Mouse (Mus musculus) layer of hippocampus, adult 18-20 months (tissue): ENCODE measurements at regions not wholly inside any gene's neighbourhood (a gene's known extent, or its start where the extent isn't known, plus 50 kb on each side); places are given as distances from the start of the nearest gene placed in this dataset.
A peak's percentile ranks its signal among the peaks of the same experiment; 100 is the strongest.
"Not testable (repeated sequence)": the region's sequence is repeated elsewhere in the genome, so short reads cannot be mapped to it uniquely, and the experiment has no call there.

Experiments
- DNase-seq, 2 experiments: peaks; one replicate each; pipeline ENCODE4 v3.0.0; 2022; ENCODE audit warnings: low spot score in 2 of 2

DNA sequence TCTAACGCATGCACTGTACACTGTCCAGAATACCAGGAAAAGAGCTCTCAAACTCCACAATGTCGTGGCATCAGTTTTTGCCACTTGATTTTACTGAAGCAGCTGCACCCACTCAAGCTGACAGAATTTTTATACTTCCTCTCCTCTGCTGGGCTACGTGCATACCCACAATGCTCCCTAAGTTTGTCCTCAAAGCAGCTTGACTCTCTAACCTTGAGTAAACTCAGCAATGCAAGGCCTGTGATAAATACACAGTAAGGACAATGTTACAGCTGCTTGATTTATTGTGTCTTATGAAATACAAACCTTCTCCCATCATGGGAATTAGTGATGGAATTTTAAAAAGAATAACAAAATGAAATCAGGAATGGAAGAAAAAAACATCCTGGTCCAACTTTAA lies 129.7 kb downstream of the Trmt11 start:
- no peak for DNase-seq

DNA sequence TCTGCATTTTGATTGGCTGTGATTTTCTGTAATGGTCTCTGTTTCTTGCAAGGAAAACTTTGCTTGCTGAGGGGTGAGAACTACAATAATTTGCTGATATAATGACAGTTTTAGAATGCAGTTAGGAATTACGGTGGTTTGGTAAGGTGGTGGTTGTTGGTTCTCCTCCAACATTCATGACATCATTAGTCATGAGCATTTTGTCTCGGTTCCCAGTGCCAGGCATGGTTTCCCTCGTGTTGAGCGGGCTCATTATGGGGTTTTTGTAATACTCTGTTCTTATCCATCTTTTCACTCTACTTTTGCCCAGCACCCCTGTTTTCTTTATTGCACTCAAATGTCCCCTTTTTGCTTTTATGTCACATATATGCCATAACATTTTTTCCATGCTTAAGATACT lies 149.9 kb downstream of the Trmt11 start:
- no peak for DNase-seq

- no peak for DNase-seq
Observed at GRCm38 (mm10) chr10:30447057-30447456, 153.5 kb downstream of the Trmt11 start.

- peak in 1 of 2 experiments; percentile 30 for DNase-seq
Observed at GRCm38 (mm10) chr10:30446572-30446971, 154.0 kb downstream of the Trmt11 start.

GRCm38 (mm10) chr10:30439802-30440201 lies 160.7 kb downstream of the Trmt11 start:
- DNase-seq: no peak

- DNase-seq: peak in 1 of 2 experiments; percentile 13
Observed at GRCm38 (mm10) chr10:30426420-30426923, 174.1 kb downstream of the Trmt11 start.

DNA sequence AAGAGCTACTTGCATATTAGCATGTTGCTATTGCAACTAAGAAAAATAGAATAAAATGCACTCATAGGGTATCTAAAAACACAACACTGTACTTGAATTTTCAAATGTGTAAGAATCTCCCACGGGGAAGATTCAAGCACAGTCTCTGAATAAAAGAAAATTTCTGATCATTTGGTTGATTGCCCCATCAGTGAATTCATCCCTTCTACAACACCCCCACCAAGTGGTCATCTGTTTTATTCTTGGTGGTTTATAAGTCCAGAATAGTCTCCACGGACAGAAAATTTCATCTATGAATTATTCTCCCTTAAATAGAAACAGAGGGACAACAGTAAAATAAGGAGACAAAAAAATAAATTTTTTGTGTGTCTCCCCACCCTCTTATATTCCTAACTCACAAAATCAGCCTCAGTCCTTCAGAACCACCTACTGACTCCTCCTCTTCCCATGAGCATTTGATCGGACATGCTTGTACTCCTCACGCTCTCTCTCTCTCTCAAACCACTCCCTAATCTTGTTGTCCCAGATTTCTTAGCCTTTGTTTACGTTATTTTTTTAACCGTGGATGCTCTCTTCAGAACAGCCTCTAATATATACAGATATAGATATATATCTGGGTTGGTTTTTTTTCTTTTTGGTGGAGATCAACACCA lies 181.0 kb downstream of the Trmt11 start:
- peak in 1 of 2 experiments; percentile 51 for DNase-seq

DNA sequence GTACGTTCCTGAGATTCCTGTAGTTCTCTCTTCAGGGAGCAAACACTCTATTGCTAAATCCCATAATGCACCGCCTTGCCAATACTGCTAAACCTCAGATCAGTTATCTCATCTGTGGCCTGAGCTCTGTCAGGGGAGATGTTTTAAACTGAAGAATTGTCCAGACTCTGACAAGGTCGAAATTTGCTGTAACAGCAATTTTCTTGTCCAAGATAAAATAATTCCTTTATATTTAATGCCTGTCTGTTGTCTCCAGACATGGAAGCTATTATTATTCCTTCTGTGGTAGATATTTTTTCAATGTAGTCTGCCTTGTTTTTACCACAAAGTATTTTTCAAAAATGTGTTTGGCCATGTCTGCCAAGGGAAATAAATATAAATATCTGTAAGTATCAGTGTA lies 184.2 kb downstream of the Trmt11 start:
- no peak for DNase-seq

GRCm38 (mm10) chr10:30411736-30412135 lies 188.8 kb downstream of the Trmt11 start:
- no peak for DNase-seq

DNA sequence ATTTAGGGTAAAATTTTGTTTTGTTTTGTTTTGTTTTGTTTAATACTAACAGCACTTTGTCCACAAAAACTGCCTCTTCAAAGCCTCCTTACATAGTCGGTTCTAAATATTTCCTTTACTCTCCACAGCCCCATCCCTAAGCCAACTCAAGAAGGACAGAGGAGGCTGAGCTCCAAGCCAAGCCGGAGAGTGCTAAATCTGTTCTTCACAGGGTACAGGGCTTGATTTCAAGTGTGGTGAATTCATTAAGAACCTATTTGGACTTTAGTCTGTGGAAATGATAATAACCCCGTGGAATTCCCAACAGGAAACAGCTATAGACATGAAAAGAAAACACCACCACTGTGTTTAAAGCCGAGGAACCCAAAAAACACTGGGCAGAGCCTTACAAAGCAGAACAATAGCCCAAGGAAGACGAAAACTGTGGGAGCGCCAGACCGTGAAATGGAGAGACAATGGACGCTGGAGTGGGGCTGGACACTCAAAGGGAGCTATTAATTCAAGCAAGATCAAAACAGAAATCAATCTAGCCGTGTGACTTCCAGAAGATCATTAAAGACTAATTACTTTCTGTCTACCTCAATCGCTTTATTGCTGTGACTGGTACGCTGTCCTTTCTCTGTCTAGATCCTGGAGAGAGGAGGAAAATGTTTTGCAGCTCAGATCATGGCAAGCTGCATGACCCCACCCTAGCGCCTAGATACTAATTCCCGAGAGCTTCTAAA lies 194.7 kb downstream of the Trmt11 start:
- peak in 1 of 2 experiments; percentile 6 for DNase-seq

DNA sequence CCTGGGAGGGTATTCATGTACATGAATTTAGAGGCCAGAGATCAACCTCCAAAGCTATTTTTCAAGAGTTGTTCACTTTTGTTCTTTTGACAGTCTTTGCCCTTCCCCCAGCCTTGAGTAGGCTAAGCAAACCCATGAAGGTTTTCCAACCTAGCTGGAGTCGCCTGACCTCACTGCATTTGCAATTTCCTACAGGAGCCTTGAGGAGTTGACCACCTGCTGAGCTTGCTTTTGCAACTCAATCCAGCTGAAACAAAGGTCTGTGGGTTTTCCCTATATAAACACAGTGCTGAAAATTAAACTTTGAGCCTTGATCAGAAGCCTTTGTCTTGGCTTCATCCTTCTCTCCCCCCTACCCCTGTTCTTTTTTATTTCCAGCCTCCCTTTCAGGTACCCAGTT lies 170.2 kb upstream of the Cenpw start:
- DNase-seq: no peak

DNA sequence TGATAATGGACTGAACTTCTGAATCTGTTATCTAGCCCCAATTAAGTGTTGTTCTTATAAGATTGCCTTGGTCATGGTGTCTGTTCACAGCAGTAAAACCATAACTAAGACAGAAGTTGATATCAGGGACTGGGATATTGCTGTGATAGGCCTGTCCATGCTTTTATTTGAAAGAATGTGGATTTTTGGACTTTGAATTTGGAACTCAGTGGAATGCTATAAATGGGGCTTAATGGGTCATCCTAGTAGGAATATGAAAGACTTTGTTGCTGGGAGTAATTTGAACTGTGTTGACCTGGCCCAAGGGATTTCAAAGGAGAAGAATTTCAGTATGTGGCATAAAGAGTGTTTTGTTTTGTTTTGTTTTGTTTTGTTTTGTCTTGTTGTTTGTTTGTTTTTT lies 160.5 kb upstream of the Cenpw start:
- DNase-seq: not testable (repeated sequence)

DNA sequence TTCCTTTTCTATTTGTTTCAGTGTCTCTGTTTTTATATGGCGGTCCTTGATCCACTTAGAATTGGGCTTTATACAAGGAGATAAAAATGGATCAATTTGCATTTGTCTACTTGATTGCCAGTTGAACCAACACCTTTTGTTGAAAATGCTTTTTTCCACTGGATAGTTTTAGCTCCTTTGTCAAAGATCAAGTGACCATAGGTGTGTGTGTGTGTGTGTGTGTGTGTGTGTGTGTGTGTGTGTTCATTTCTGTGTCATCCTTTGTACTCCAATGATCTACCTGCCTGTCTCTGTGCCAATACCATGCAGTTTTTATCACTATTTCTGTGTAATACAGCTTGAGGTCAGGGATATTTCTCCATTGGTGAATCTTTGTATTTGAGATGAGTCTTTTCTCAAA lies 158.7 kb upstream of the Cenpw start:
- DNase-seq: no peak

DNA sequence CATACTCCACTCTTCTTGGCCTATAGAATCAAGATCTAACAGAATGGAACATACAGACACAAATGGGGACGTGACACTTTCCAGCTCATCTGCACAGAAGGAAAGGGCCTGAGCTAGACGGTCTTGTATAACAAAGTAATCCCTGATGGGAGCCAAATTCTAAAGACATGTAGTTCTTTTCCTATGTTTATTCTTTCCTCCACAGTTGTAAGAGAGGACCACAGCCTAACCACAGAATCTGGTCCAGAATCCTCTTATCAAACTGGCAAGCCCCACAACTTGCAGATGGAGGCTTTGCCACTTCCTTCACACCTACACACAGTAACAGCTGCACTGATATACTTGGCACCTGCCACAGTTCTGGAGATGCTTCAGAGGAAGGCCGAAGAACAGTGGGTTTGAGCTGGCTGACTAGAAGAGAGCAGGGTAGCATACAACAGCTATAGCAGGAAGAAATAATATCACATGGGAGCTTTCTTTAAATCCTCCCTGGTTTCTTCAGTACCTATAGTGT lies 142.7 kb upstream of the Cenpw start:
- DNase-seq: peak in 1 of 2 experiments; percentile 4

- no peak for DNase-seq
Observed at GRCm38 (mm10) chr10:30328334-30329014, 128.1 kb upstream of the Cenpw start.

DNA sequence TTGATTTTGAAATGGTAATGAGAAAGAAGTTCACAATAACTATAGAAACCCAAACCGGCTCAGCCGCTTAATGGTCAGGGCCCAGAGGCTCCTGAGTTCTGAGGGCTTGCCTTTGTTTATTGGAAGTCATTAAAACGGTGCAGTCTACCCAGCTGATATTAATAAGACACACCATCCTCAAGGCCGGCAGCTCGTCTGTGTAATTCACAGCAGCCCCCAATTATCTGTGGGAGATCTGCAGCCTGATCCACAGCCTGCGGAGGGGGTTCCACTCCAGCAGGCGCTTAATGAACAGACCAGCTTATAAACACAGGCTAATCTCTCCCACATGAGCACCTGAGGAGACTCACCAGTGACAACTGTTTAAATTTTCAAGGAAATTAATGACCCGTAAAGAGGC lies 127.5 kb upstream of the Cenpw start:
- no peak for DNase-seq

GRCm38 (mm10) chr10:30326861-30327260 lies 126.5 kb upstream of the Cenpw start:
- DNase-seq: no peak

DNA sequence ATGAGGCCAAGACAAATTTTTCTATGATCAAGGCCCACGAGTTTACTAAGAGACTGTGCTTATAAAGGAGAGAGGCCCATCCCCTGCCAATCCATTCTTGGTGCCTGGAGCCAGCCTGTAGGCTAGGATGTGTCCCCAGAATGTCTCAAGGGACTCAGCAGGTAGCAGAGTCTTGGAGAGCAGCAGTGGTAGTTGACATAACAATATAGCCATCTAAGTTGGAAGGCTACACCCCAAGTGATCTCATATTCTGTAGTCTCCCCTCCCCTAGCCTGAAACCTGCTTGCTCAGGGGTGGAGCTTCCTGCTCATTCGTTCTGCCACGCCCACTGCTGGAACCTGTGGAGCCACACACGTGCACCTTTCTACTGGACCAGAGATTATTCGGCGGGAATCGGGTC lies 95.5 kb upstream of the Cenpw start:
- DNase-seq: not testable (repeated sequence)

DNA sequence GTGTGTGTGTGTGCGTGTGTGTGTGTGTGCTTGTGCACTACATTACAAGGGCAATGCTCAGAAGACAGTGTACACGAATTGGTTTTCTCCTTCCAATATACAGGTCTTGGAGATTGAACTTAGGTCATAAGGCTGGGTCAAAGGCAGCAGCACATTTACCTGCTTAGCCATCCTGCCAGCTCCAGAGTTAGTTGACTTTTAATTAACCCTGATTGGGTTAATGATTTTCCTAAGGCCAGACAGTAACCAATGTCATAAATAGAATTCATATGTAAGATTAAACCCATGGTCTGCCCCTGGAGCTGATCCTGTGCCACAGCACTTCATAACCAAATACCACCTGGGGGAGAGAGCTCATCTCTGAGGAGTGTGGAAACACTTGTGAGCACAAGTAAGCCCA lies 81.3 kb upstream of the Cenpw start:
- no peak for DNase-seq

- no peak for DNase-seq
Observed at GRCm38 (mm10) chr10:30280451-30280850, 80.1 kb upstream of the Cenpw start.

DNA sequence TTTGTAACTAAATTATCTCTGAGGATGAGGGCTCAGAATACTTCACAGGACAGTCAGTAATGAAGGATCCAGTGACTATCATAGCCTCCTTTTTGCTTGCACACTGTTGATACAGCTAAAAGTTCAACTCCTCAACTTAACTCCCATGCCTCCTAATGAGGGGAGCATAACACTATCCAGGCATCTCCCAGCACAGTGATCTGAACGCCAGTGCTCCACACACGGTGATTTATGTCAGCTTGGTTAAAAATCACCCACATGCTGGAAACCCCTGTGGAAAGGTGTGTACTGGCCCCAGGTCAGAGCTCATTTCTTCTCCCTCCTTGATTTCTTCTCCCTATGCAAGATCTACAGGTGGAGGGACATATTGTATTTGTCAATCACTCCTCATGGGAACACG lies 79.6 kb upstream of the Cenpw start:
- no peak for DNase-seq

DNA sequence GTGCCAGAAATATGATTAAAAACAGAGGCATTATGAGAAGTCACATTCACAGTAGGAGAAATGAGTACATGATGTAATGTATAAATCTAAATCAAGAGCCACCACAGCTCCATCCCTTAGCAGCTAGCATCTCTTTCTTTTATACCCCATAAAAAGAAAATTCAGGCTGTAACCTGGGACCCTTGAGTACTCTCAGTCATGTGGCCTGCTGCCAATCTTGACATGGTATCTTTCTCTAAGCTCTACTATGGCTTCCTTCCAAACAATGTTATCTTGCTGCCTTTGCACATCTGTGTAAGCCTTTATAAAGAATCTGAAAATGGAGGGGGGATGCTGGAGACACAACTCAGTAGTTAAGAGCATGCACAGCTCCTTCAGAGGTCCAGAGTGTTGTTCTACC lies 78.6 kb upstream of the Cenpw start:
- DNase-seq: no peak
